Mouse (Mus musculus) kidney, adult 2 months (tissue): ENCODE data around the gene Plpp4.

Experiments used
- CTCF ChIP-seq: fragments of 200-500 bp; conservative IDR thresholded peaks from 2 replicates; pipeline ENCODE4 v1.5.1; 2011; ENCODE audit warnings: low read depth, mild to moderate bottlenecking, control low read depth, low read length, moderate library complexity, mixed read lengths; ENCODE audit not compliant: insufficient read depth, insufficient read length
- POLR2A ChIP-seq: fragments of 200-500 bp; IDR thresholded peaks from one replicate; pipeline ENCODE4 v1.6.1; 2011; ENCODE audit warnings: low read depth, low read length, control low read depth

DNA sequence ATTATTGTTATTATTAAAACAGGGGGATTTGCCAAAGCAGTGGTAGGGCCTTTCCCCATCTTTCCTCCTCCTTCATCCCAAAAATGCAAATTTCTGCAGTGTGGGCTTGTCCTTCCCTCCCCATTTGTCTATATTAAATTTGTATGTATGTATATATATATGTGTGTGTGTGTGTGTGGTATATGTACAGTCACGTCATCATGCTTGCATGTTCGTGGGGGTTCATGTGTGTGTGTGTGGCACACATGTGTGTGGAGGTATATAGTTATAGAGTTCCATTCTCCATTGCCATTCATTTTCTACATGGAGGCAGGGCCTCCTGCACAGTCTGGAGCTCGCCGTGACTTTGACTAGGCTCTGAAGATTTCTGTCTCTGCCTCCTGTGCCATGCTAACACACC, 22.0 kb downstream of the Plpp4 start:
- no peak for TF ChIP-seq CTCF
- no peak for TF ChIP-seq POLR2A
